Mouse (Mus musculus): ENCODE results near the gene Sfrp2.

Gene Sfrp2

GRCm38 (mm10) chr3:83765871-83766725 lies at the start of gene Sfrp2:
Sfrp2 (plus strand) TSS chr3:83766321.
- no peak for DNase-seq (ENCODE audit: extremely low spot score, low read depth, low spot score)

- DNase-seq (ENCODE audit: extremely low spot score, low read depth, low spot score): no peak
Observed at GRCm38 (mm10) chr3:83717643-83718231, 48.4 kb upstream of the Sfrp2 start.

GRCm38 (mm10) chr3:83718662-83719061 lies 47.5 kb upstream of the Sfrp2 start:
- no peak for DNase-seq (ENCODE audit: extremely low spot score, low read depth, low spot score)

GRCm38 (mm10) chr3:83728223-83728622 lies 37.9 kb upstream of the Sfrp2 start:
- no peak for DNase-seq (ENCODE audit: extremely low spot score, low read depth, low spot score)

GRCm38 (mm10) chr3:83728675-83729390 lies 37.3 kb upstream of the Sfrp2 start:
- no peak for DNase-seq (ENCODE audit: extremely low spot score, low read depth, low spot score)

GRCm38 (mm10) chr3:83733985-83734384 lies 32.1 kb upstream of the Sfrp2 start:
- no peak for DNase-seq (ENCODE audit: extremely low spot score, low read depth, low spot score)

- DNase-seq (ENCODE audit: extremely low spot score, low read depth, low spot score): no peak
Observed at GRCm38 (mm10) chr3:83736980-83737379, 29.1 kb upstream of the Sfrp2 start.

GRCm38 (mm10) chr3:83740246-83740645 lies 25.9 kb upstream of the Sfrp2 start:
- no peak for DNase-seq (ENCODE audit: extremely low spot score, low read depth, low spot score)

- DNase-seq (ENCODE audit: extremely low spot score, low read depth, low spot score): no peak
Observed at GRCm38 (mm10) chr3:83747276-83747675, 18.8 kb upstream of the Sfrp2 start.

GRCm38 (mm10) chr3:83747895-83748294 lies 18.2 kb upstream of the Sfrp2 start:
- no peak for DNase-seq (ENCODE audit: extremely low spot score, low read depth, low spot score)

GRCm38 (mm10) chr3:83751625-83752024 lies 14.5 kb upstream of the Sfrp2 start:
- no peak for DNase-seq (ENCODE audit: extremely low spot score, low read depth, low spot score)

GRCm38 (mm10) chr3:83752196-83752595 lies 13.9 kb upstream of the Sfrp2 start:
- no peak for DNase-seq (ENCODE audit: extremely low spot score, low read depth, low spot score)

- no peak for DNase-seq (ENCODE audit: extremely low spot score, low read depth, low spot score)
Observed at GRCm38 (mm10) chr3:83755043-83755635, 11.0 kb upstream of the Sfrp2 start.

GRCm38 (mm10) chr3:83755666-83756065 lies 10.5 kb upstream of the Sfrp2 start:
- no peak for DNase-seq (ENCODE audit: extremely low spot score, low read depth, low spot score)

GRCm38 (mm10) chr3:83762361-83762760 lies 3.8 kb upstream of the Sfrp2 start:
- DNase-seq (ENCODE audit: extremely low spot score, low read depth, low spot score): no peak

- no peak for DNase-seq (ENCODE audit: extremely low spot score, low read depth, low spot score)
Observed at GRCm38 (mm10) chr3:83763551-83764548, 2.3 kb upstream of the Sfrp2 start.

- no peak for DNase-seq (ENCODE audit: extremely low spot score, low read depth, low spot score)
Observed at GRCm38 (mm10) chr3:83766726-83767070, 577 bp downstream of the Sfrp2 start.

- no peak for DNase-seq (ENCODE audit: extremely low spot score, low read depth, low spot score)
Observed at GRCm38 (mm10) chr3:83767121-83767520, 1.0 kb downstream of the Sfrp2 start.

- no peak for DNase-seq (ENCODE audit: extremely low spot score, low read depth, low spot score)
Observed at GRCm38 (mm10) chr3:83768293-83769035, 2.3 kb downstream of the Sfrp2 start.

- DNase-seq (ENCODE audit: extremely low spot score, low read depth, low spot score): no peak
Observed at GRCm38 (mm10) chr3:83769036-83769410, 2.9 kb downstream of the Sfrp2 start.
